Comparison of ENCODE assay signal across 13 mouse cellular contexts in the genomic region with DNA sequence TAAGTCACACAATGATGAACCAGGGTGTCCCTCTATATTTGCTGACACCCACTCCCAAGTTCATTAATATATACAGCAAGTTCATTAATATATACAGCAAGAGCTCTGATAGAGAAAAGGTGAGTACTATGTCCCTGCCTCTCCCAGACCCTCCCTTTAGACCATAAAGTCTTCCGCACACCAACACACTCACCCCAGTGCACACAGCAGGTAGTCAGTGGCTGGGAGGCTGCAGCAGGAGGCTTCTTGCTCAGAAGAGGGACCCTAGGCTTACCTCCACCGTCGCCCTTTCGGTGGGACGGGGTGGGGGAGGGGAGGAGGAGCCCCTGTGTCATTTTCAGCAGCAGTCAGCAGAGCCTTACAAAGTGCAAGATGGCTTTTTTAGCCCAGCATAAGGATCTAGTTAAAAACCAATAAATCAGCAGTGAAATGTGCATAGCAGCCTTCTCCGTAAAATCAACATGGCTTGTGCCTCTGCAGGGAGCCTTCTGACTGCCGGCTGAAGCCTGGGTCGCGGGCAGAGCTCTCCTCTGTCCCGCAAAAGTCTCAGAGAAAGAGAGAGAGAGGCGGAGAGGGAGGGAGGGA. TPM values are rescaled to one million over a fixed set of nuclear protein-coding genes. Genes with fewer than 3 reads are reported as not detected.
A peak's percentile ranks its signal among the peaks of the same experiment; 100 is the strongest.
DNase-seq lines count a peak whose midpoint lies in the region; ATAC-seq and TF ChIP-seq lines count a peak whose summit lies in the region.
"Had no signal": no experiment of that assay in that cellular context is flagged by ENCODE, and none has a peak within 500 bp of the region (broad histone marks: within the 10 kb centered on the region; RNA-seq: fewer than 3 reads in every experiment).

No protein-coding gene starts in this region.

- peak overlapping the region; percentile 40 for H3K4me2 ChIP-seq in kidney, postnatal 0 days (ENCODE audit: low read length)
- H3K4me2 ChIP-seq in embryonic facial prominence, embryonic 13.5 days = peak overlapping the region; percentile 41
- peak overlapping the region; percentile 57 for H3K4me2 ChIP-seq in limb, embryonic 13.5 days (replicated peaks)
- H3K4me2 ChIP-seq in neural tube, embryonic 13.5 days = peak overlapping the region; percentile 45

- no peaks in the 10 kb centered on the region for H3K4me1 ChIP-seq in kidney, postnatal 0 days (replicated peaks; ENCODE audit: insufficient read depth, low read length)
- H3K4me1 ChIP-seq in embryonic facial prominence, embryonic 13.5 days = peaks cover 15% of the 10 kb centered on the region
- H3K4me1 ChIP-seq in limb, embryonic 13.5 days = peaks cover 31% of the 10 kb centered on the region
- H3K4me1 ChIP-seq in neural tube, embryonic 13.5 days (replicated peaks) = peaks cover 14% of the 10 kb centered on the region

- ATAC-seq in kidney, postnatal 0 days (replicated peaks; ENCODE audit: low FRiP score, low read depth) = 0 out of 2 replicates have a peak, but pooled peaks have one; percentile 25
- ATAC-seq in embryonic facial prominence, embryonic 13.5 days (ENCODE audit: insufficient number of reproducible peaks, insufficient read depth, low FRiP score, low TSS enrichment, low read depth) = no peak
- ATAC-seq in limb, embryonic 13.5 days (ENCODE audit: low FRiP score, low read depth) = peak; percentile 43; the same call in 1 of the 2 replicates
- ATAC-seq in neural tube, embryonic 13.5 days (ENCODE audit: low read depth) = 0 out of 2 replicates have a peak, but pooled peaks have one; percentile 55
- no peak for ATAC-seq in megakaryocyte, adult 5-6 weeks (ENCODE audit: poor library complexity, severe bottlenecking)

- H3K9ac ChIP-seq in kidney, postnatal 0 days (ENCODE audit: low read depth, low read length) = no peak overlapping the region
- H3K9ac ChIP-seq in embryonic facial prominence, embryonic 13.5 days = 0 out of 2 replicates have a peak overlapping the region, but pooled peaks have one; percentile 32
- H3K9ac ChIP-seq in limb, embryonic 13.5 days = no peak overlapping the region
- H3K9ac ChIP-seq in neural tube, embryonic 13.5 days = 0 out of 2 replicates have a peak overlapping the region, but pooled peaks have one; percentile 14

- 0 out of 2 replicates have a peak overlapping the region, but pooled peaks have one; percentile 9 for H3K4me3 ChIP-seq in kidney, postnatal 0 days (replicated peaks; ENCODE audit: low read depth, low read length)
- peak overlapping the region; percentile 21 for H3K4me3 ChIP-seq in embryonic facial prominence, embryonic 13.5 days
- H3K4me3 ChIP-seq in limb, embryonic 13.5 days = peak overlapping the region; percentile 27
- peak overlapping the region; percentile 13 for H3K4me3 ChIP-seq in neural tube, embryonic 13.5 days

- 6% methylated on average over 10 of the region's 11 CpGs for WGBS in kidney, postnatal 0 days
- WGBS in embryonic facial prominence, embryonic 13.5 days = 2% methylated on average over 9 of the region's 11 CpGs
- 1% methylated on average over 7 of the region's 11 CpGs for WGBS in limb, embryonic 13.5 days
- WGBS in neural tube, embryonic 13.5 days = 3% methylated on average over 9 of the region's 11 CpGs

- H3K36me3 ChIP-seq in kidney, postnatal 0 days (ENCODE audit: insufficient read depth, low read length) = no peaks in the 10 kb centered on the region
- H3K36me3 ChIP-seq in embryonic facial prominence, embryonic 13.5 days = no peaks in the 10 kb centered on the region
- H3K36me3 ChIP-seq in limb, embryonic 13.5 days = no peaks in the 10 kb centered on the region
- no peaks in the 10 kb centered on the region for H3K36me3 ChIP-seq in neural tube, embryonic 13.5 days

- H3K27ac ChIP-seq in kidney, postnatal 0 days = peak overlapping the region; percentile 40; the same call in 1 of the 2 replicates
- no peak overlapping the region for H3K27ac ChIP-seq in embryonic facial prominence, embryonic 13.5 days
- H3K27ac ChIP-seq in limb, embryonic 13.5 days = peak overlapping the region; percentile 61; the same call in 1 of the 2 replicates
- H3K27ac ChIP-seq in neural tube, embryonic 13.5 days (replicated peaks) = no peak overlapping the region

- peaks cover 4% of the 10 kb centered on the region; the same call in 1 of the 2 replicates for H3K27me3 ChIP-seq in kidney, postnatal 0 days (ENCODE audit: insufficient read depth, low read length)
- peaks cover 92% of the 10 kb centered on the region for H3K27me3 ChIP-seq in embryonic facial prominence, embryonic 13.5 days
- H3K27me3 ChIP-seq in limb, embryonic 13.5 days = peaks cover 88% of the 10 kb centered on the region
- peaks cover 86% of the 10 kb centered on the region for H3K27me3 ChIP-seq in neural tube, embryonic 13.5 days

- TF ChIP-seq CTCF in kidney, postnatal 0 days (IDR thresholded peaks at IDR 0.05; ENCODE audit: low read depth) = no peak

- H3K9me3 ChIP-seq in kidney, postnatal 0 days (replicated peaks; ENCODE audit: low read length) = no peaks in the 10 kb centered on the region
- H3K9me3 ChIP-seq in embryonic facial prominence, embryonic 13.5 days = no peaks in the 10 kb centered on the region
- H3K9me3 ChIP-seq in limb, embryonic 13.5 days = 0 out of 2 replicates have a peak, but pooled peaks cover 2% of the 10 kb centered on the region
- H3K9me3 ChIP-seq in neural tube, embryonic 13.5 days = no peaks in the 10 kb centered on the region

- peak; percentile 83 for DNase-seq in kidney, postnatal 0 days (ENCODE audit: low spot score)
- DNase-seq in kidney, adult 8-10 months = no peak
- no peak for DNase-seq in spleen, postnatal 14 days (ENCODE audit: low spot score in 2 of 2)
- DNase-seq in cerebellum, postnatal 36 days = no peak
- DNase-seq: lung, adult 2 months; thymus, adult 2 months had no signal

RNA-seq across cellular contexts. Expression of a gene that starts 20.9 kb away (rescaled TPM):
- 0.07 TPM in 1 of 2 replicates, not detected in the other for polyA plus RNA-seq in kidney, postnatal 0 days (2015; fragmentation: Nextera tagmentation; extraction: Ambion mirVana)
- polyA plus RNA-seq in embryonic facial prominence, embryonic 13.5 days (2015; fragmentation: Nextera tagmentation; extraction: Ambion mirVana) = not detected in 2 replicates
- polyA plus RNA-seq in limb, embryonic 13.5 days (2015; fragmentation: Nextera tagmentation; extraction: Ambion mirVana) = not detected in 2 replicates
- polyA plus RNA-seq in neural tube, embryonic 13.5 days (2015; fragmentation: Nextera tagmentation; extraction: Ambion mirVana) = not detected in 2 replicates
- total RNA-seq in megakaryocyte, adult 5-6 weeks (2015) = not detected in 2 replicates
- not detected in 2 replicates for total RNA-seq in megakaryocyte, adult 5-6 weeks (2017)
- total RNA-seq: common myeloid progenitor, adult 5-6 weeks; hematopoietic stem cell, adult 5-6 weeks; layer of hippocampus, postnatal 10 days had no signal
- polyA plus RNA-seq: lung, adult 2 months; thymus, adult 2 months had no signal

Comparison
In these comparisons a context has a peak if more than half of its experiments do, and no peak if none do; other contexts are left out.
1. ATAC-seq: peak in kidney, postnatal 0 days (single experiment), limb, embryonic 13.5 days (single experiment) and neural tube, embryonic 13.5 days (single experiment); none in embryonic facial prominence, embryonic 13.5 days (single experiment) and megakaryocyte, adult 5-6 weeks (single experiment).
2. H3K27ac ChIP-seq: peak in kidney, postnatal 0 days (single experiment) and limb, embryonic 13.5 days (single experiment); none in embryonic facial prominence, embryonic 13.5 days (single experiment) and neural tube, embryonic 13.5 days (single experiment).
3. H3K9ac ChIP-seq: peak in embryonic facial prominence, embryonic 13.5 days (single experiment) and neural tube, embryonic 13.5 days (single experiment); none in kidney, postnatal 0 days (single experiment) and limb, embryonic 13.5 days (single experiment).
4. Peak in every context shown above with its lines, with median percentiles within 50 percentile points of each other: H3K4me2 ChIP-seq and H3K4me3 ChIP-seq.